Mouse (Mus musculus): ENCODE results near the gene Reg1. TPM values are rescaled to one million over a fixed set of nuclear protein-coding genes. Genes with fewer than 3 reads are reported as not detected.
"Not testable (repeated sequence)": the region's sequence is repeated elsewhere in the genome, so short reads cannot be mapped to it uniquely, and the experiment has no call there.

Gene Reg1
- 0.21 TPM in 1 of 2 replicates, not detected in the other for polyA plus RNA-seq (2015; fragmentation: Nextera tagmentation; extraction: Ambion mirVana)

- ATAC-seq (replicated peaks; ENCODE audit: low FRiP score); H3K9me3 ChIP-seq (replicated peaks); H3K27ac ChIP-seq; H3K4me2 ChIP-seq; H3K36me3 ChIP-seq; H3K4me1 ChIP-seq; H3K27me3 ChIP-seq; H3K9ac ChIP-seq; H3K4me3 ChIP-seq (replicated peaks): not testable (repeated sequence)
These were observed at the start of gene Reg1 for GRCm38 (mm10) chr6:78422411-78422810. Gene Reg1 (plus strand): TSS chr6:78422711.

- WGBS: 78% methylated on average over 2 of the region's 2 CpGs
- Histone ChIP-seq H3K36me3 (no peaks in the 10 kb centered on the region), H3K4me2 (no peak within 1 kb of the TSS), H3K27me3 (no peaks in the 10 kb centered on the region), H3K4me1 (no peaks in the 10 kb centered on the region), H3K9ac (no peak within 1 kb of the TSS), H3K4me3 (replicated peaks) (no peak within 1 kb of the TSS), H3K27ac (no peak within 1 kb of the TSS), H3K9me3 (replicated peaks) (no peaks in the 10 kb centered on the region)
- no peak for ATAC-seq (replicated peaks; ENCODE audit: low FRiP score)
These were observed 43.7 kb upstream of the Reg1 start, which contains the start of gene Reg3d for GRCm38 (mm10) chr6:78378765-78379164. Gene Reg3d (minus strand): TSS chr6:78378865.

- H3K4me2 ChIP-seq: no peak within 1 kb of the TSS
- H3K9ac ChIP-seq: no peak within 1 kb of the TSS
- H3K4me1 ChIP-seq: no peaks in the 10 kb centered on the region
- no peak for ATAC-seq (replicated peaks; ENCODE audit: low FRiP score)
- no peak within 1 kb of the TSS for H3K27ac ChIP-seq
- H3K9me3 ChIP-seq (replicated peaks): no peaks in the 10 kb centered on the region
- no peaks in the 10 kb centered on the region for H3K36me3 ChIP-seq
- H3K27me3 ChIP-seq: no peaks in the 10 kb centered on the region
- H3K4me3 ChIP-seq (replicated peaks): no peak within 1 kb of the TSS
These were observed 42.1 kb upstream of the Reg1 start, which contains the start of gene Reg3a for GRCm38 (mm10) chr6:78380409-78380808. Gene Reg3a (plus strand): TSS chr6:78380709.

DNA sequence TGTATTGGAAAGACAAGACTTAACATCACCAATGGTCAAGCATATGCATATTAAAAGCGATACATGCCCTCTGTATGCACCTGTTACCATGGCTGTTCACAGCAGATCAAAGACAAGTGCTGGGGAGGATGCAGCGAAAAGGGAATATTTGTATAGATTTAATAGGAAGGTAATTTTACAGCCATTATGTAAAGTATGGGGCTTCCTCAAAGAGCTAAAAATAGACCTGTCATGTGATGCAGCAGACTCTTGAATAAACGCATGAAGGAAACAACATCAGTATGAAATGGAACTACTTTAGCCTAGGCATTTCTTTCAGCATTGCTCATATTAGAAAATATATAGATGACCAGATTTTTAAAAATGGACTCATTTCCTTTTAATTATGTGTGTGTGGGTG is 36.9 kb upstream of the Reg1 start:
- no peaks in the 10 kb centered on the region for H3K36me3 ChIP-seq
- no peaks in the 10 kb centered on the region for H3K9me3 ChIP-seq (replicated peaks)
- WGBS: 83% methylated on average over 3 of the region's 3 CpGs
- H3K27me3 ChIP-seq: no peaks in the 10 kb centered on the region
- ATAC-seq (replicated peaks; ENCODE audit: low FRiP score): no peak
- H3K4me3 ChIP-seq (replicated peaks): no peak overlapping the region
- H3K4me1 ChIP-seq: no peaks in the 10 kb centered on the region
- no peak overlapping the region for H3K27ac ChIP-seq
- H3K9ac ChIP-seq: no peak overlapping the region
- no peak overlapping the region for H3K4me2 ChIP-seq

- H3K4me2 ChIP-seq; H3K27me3 ChIP-seq; H3K9ac ChIP-seq; H3K4me1 ChIP-seq; H3K27ac ChIP-seq; ATAC-seq (replicated peaks; ENCODE audit: low FRiP score); H3K4me3 ChIP-seq (replicated peaks); H3K9me3 ChIP-seq (replicated peaks); H3K36me3 ChIP-seq: not testable (repeated sequence)
- WGBS: 98% methylated on average over 4 of the region's 17 CpGs
These were observed 27.2 kb upstream of the Reg1 start, which contains the start of gene Reg2 for GRCm38 (mm10) chr6:78395323-78395722. Gene Reg2 (plus strand): TSS chr6:78395623.

- 90% methylated on average over 3 of the region's 3 CpGs for WGBS
These were observed 3.0 kb downstream of the Reg1 start for GRCm38 (mm10) chr6:78425497-78425896.

GRCm38 (mm10) chr6:78447202-78447601 is 24.7 kb downstream of the Reg1 start:
- H3K27ac ChIP-seq: no peak overlapping the region
- 62% methylated on average over 1 of the region's 1 CpGs for WGBS
- H3K36me3 ChIP-seq: no peaks in the 10 kb centered on the region
- no peak overlapping the region for H3K4me2 ChIP-seq
- H3K9ac ChIP-seq: no peak overlapping the region
- no peak for ATAC-seq (replicated peaks; ENCODE audit: low FRiP score)
- H3K4me3 ChIP-seq (replicated peaks): no peak overlapping the region
- H3K9me3 ChIP-seq (replicated peaks): no peaks in the 10 kb centered on the region
- H3K27me3 ChIP-seq: no peaks in the 10 kb centered on the region
- no peaks in the 10 kb centered on the region for H3K4me1 ChIP-seq

More at GRCm38 (mm10) chr6:78425497-78425896, 3.0 kb downstream of the Reg1 start:
- Histone ChIP-seq H3K27me3 (no peaks in the 10 kb centered on the region), H3K4me1 (no peaks in the 10 kb centered on the region), H3K4me2 (no peak overlapping the region), H3K9me3 (replicated peaks) (no peaks in the 10 kb centered on the region), H3K27ac (no peak overlapping the region), H3K4me3 (replicated peaks) (no peak overlapping the region), H3K36me3 (no peaks in the 10 kb centered on the region), H3K9ac (no peak overlapping the region)
- no peak for ATAC-seq (replicated peaks; ENCODE audit: low FRiP score)

- Histone ChIP-seq H3K4me2 (no peak overlapping the region), H3K4me3 (replicated peaks) (no peak overlapping the region), H3K27me3 (no peaks in the 10 kb centered on the region), H3K4me1 (no peaks in the 10 kb centered on the region), H3K9me3 (replicated peaks) (no peaks in the 10 kb centered on the region), H3K27ac (no peak overlapping the region), H3K36me3 (no peaks in the 10 kb centered on the region), H3K9ac (no peak overlapping the region)
- no peak for ATAC-seq (replicated peaks; ENCODE audit: low FRiP score)
These were observed 25.9 kb downstream of the Reg1 start for GRCm38 (mm10) chr6:78448409-78448808.

GRCm38 (mm10) chr6:78452804-78453203 is 30.3 kb downstream of the Reg1 start:
- H3K4me2 ChIP-seq: no peak overlapping the region
- H3K27me3 ChIP-seq: no peaks in the 10 kb centered on the region
- H3K4me1 ChIP-seq: no peaks in the 10 kb centered on the region
- no peak overlapping the region for H3K27ac ChIP-seq
- H3K36me3 ChIP-seq: no peaks in the 10 kb centered on the region
- no peak for ATAC-seq (replicated peaks; ENCODE audit: low FRiP score)
- H3K4me3 ChIP-seq (replicated peaks): no peak overlapping the region
- WGBS: 89% methylated on average over 2 of the region's 2 CpGs
- no peak overlapping the region for H3K9ac ChIP-seq
- H3K9me3 ChIP-seq (replicated peaks): no peaks in the 10 kb centered on the region

DNA sequence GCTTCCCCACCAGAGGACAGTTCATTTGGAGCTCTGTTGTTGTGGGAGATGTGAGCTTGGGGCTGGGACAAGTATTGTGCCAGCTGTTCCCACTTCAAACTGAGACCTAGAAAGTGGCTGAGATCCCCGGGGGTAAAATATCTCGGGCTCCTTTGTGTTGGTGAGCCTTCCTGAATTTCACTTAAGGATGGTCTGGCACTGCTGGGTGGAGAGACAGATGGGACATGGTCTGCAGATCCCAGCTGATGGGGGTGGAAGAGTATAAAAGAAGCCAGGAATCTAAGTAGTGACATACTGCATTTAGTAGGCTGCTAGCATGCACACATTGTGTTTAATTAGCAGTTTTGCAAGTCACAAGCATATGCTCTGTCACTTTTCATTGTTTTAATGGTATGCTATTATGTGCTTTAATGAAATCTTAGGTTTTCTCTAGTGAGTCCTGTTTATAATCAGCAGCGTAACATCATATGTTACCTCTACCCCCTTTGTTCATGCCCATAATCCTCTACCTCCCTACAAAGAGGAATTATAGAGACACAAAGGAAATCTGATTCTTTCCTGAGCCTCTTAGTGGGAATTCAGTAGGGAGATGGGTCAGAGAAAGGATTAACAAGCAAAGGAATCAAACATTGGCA is 37.8 kb downstream of the Reg1 start:
- Histone ChIP-seq H3K27ac (no peak overlapping the region), H3K27me3 (no peaks in the 10 kb centered on the region), H3K36me3 (no peaks in the 10 kb centered on the region), H3K4me3 (replicated peaks) (no peak overlapping the region), H3K4me2 (no peak overlapping the region), H3K4me1 (no peaks in the 10 kb centered on the region), H3K9me3 (replicated peaks) (no peaks in the 10 kb centered on the region), H3K9ac (no peak overlapping the region)
- 55% methylated on average over 3 of the region's 3 CpGs for WGBS
- no peak for ATAC-seq (replicated peaks; ENCODE audit: low FRiP score)

DNA sequence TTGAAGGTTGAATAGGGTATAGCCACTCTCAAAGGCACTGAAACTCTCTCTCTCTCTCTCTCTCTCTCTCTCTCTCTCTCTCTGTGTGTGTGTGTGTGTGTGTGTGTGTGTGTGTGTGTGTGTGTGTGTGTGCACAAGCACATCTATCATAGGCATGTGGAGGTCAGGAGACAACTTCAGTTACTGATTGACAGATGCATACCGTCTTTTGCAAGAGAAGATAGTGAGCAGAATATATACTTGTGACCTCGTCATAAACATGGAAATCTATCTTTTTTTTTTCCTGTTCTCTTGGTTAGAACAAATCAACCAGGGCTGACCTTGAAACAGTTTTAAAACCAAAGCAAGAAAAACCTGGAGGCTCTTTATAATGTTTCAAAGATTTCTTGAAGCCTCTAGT is 39.8 kb downstream of the Reg1 start:
- no peak for ATAC-seq (replicated peaks; ENCODE audit: low FRiP score)
- no peak overlapping the region for H3K4me2 ChIP-seq
- no peaks in the 10 kb centered on the region for H3K4me1 ChIP-seq
- no peaks in the 10 kb centered on the region for H3K36me3 ChIP-seq
- H3K27me3 ChIP-seq: no peaks in the 10 kb centered on the region
- no peak overlapping the region for H3K27ac ChIP-seq
- no peak overlapping the region for H3K9ac ChIP-seq
- H3K4me3 ChIP-seq (replicated peaks): no peak overlapping the region
- WGBS: 82% methylated on average over 2 of the region's 2 CpGs
- H3K9me3 ChIP-seq (replicated peaks): no peaks in the 10 kb centered on the region

DNA sequence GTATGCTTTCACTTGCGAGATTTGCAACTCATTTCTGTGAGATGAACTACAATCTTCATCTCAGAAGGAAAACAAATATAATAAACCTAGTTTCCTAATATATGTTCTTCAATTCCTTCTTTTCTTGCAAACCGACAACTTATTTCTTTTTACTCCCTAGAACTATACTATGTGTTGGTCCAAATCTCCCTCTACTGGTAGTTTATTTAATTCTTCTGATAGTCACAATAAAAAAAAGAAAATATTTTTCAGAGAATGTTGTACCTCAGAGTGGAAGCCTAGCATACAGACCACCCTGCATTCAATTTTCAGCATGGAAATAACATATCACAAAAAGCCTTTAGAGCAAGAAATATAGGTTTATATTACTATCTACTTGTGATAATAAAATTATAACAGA is 40.8 kb downstream of the Reg1 start:
- ATAC-seq (replicated peaks; ENCODE audit: low FRiP score): no peak
- H3K27me3 ChIP-seq: no peaks in the 10 kb centered on the region
- H3K36me3 ChIP-seq: no peaks in the 10 kb centered on the region
- H3K4me1 ChIP-seq: no peaks in the 10 kb centered on the region
- no peak overlapping the region for H3K9ac ChIP-seq
- no peaks in the 10 kb centered on the region for H3K9me3 ChIP-seq (replicated peaks)
- no peak overlapping the region for H3K27ac ChIP-seq
- H3K4me2 ChIP-seq: no peak overlapping the region
- 73% methylated on average over 2 of the region's 2 CpGs for WGBS
- no peak overlapping the region for H3K4me3 ChIP-seq (replicated peaks)

- H3K4me1 ChIP-seq: no peaks in the 10 kb centered on the region
- no peak within 1 kb of the TSS for H3K4me3 ChIP-seq (replicated peaks)
- no peak for ATAC-seq (replicated peaks; ENCODE audit: low FRiP score)
- no peaks in the 10 kb centered on the region for H3K36me3 ChIP-seq
- 88% methylated on average over 2 of the region's 2 CpGs for WGBS
- no peak within 1 kb of the TSS for H3K9ac ChIP-seq
- no peaks in the 10 kb centered on the region for H3K9me3 ChIP-seq (replicated peaks)
- no peak within 1 kb of the TSS for H3K27ac ChIP-seq
- H3K27me3 ChIP-seq: no peaks in the 10 kb centered on the region
- H3K4me2 ChIP-seq: no peak within 1 kb of the TSS
These were observed 46.3 kb downstream of the Reg1 start, which contains the start of gene Reg3g for GRCm38 (mm10) chr6:78468772-78469171. Gene Reg3g (minus strand): TSS chr6:78468872.
